Mouse (Mus musculus) gastrocnemius, postnatal 36 days (tissue): ENCODE results near the gene Auts2. TPM values are rescaled to one million over a fixed set of nuclear protein-coding genes. Genes with fewer than 3 reads are reported as not detected.

Experiments used
- DNase-seq, 2 experiments: peaks; one replicate each; pipeline ENCODE4 v3.0.0; 2022
- intact Hi-C: fragments of 180-260 bp; cut with DNase I; formaldehyde crosslinking; loops from one replicate; pipeline ENCODE4 v1.15.1; 2025
- total RNA-seq, 2 experiments: library from RNA; stranded (reverse); gene quantifications; 2 replicates each; pipeline ENCODE4 v1.2.3; 2021

Auts2 gene
- total RNA-seq, 2 experiments from 2014 or later, result 14.6 to 15.5 TPM

DNA sequence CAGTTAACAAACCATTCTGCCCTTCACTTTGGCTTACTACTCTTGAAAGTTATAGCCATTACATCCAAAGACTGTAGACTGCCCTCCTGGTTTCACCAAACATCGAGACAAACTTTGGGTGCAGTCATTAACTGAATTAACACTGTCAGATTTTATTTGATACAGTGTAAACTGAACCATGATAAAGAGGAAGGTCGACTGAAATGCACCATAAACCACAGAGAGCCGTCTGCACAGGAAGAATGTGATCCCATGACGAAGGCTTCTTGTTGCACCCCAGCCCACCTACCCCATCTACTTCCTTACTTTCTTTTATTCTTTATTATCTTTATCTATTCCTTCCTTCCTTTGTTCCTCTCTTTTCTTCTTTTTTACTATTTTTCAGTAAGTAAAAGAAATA, 412.6 kb downstream of the Auts2 start:
- no peak for DNase-seq
- intact Hi-C loops, result no loop called here

- no peak for DNase-seq
- intact Hi-C loops, result no loop called here
Observed at GRCm38 (mm10) chr5:132126626-132127025, 416.5 kb downstream of the Auts2 start.

DNA sequence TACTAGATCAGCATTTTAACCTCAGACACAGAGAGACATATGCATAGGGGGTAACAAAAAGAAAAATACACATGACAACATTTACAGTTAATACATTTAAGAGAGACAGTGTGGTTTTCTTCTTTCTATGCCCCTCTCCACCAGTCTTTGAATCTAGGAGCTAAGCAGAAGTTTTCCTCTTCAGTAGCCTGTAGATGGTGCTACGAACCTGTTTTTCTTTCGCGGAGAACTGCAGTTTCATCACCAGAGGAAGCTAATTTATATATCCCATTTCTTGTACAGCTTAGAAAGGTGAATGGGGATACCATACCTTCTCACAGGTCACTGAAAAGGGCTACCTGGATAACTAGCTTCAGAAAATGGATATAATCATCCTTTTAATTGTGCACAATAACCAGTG, 427.5 kb downstream of the Auts2 start:
- DNase-seq, result no peak
- intact Hi-C loops, result loop anchor here (10.0 kb wide), 2 partner anchors 581 to 1419 kb away; no protein-coding TSS in a partner anchor

DNA sequence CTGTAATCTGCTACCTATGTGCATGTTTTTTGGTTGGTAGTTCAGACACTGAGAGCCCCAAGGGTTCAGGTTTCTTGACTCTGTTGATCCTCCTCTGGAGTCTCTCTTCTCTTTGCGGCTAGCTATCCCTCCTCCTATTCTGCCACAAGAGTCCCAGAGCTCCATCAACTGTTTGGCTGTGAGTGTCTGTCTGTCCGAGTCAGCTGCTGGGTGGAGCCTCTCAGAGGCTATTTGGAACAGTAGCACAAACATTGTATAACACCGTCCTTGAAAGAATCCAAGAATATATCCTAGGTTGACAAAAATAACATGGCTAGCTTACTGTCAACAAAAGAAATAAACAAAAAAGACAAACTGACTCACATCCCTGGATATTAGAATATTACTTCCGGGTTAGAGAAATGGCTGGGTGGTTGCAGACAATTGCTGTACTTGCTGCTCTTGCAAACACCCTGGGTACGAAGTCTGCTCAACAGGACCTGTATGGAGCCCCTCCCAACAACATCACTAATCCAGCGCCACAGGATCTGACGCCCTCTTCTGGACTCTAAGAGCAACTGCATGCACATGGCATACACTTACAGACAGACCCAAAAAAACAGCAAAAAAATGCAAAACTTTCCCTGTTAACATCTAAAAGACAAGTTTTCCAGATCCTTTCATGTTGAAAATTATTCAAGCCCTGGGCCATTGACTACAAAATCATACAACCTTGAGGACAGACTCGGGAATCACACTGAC, 428.4 kb downstream of the Auts2 start:
- no peak for DNase-seq
- intact Hi-C loops, result loop anchor here (10.0 kb wide), 2 partner anchors 580 to 1420 kb away; no protein-coding TSS in a partner anchor

DNA sequence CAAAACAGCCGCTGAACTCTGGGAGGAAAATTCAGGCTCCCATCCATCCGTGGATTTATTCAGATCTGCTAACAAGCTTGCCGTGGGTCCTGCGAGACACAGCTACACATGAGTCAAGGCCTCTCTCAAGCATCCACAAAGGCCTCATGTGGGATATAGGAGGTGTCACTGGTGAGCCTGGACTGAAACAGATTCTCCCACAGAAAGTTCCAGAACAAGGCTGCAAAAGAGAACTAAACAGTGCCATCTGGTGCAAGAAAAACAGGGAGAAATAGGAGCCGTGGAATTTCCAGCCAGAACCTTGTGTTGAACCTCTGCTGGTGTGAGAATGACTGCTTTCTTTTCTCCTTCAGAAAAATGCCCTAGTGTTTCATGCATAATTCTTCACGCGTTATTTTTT, 429.7 kb downstream of the Auts2 start:
- intact Hi-C loops, result loop anchor here (10.0 kb wide), 2 partner anchors 579 to 1421 kb away; no protein-coding TSS in a partner anchor
- DNase-seq, result no peak

- no peak for DNase-seq
- intact Hi-C loops, result loop anchor here (10.0 kb wide), 2 partner anchors 578 to 1422 kb away; no protein-coding TSS in a partner anchor
Observed at GRCm38 (mm10) chr5:132112666-132113065, 430.5 kb downstream of the Auts2 start.

- intact Hi-C loops, result no loop called here
- DNase-seq, result no peak
Observed at GRCm38 (mm10) chr5:132102426-132102825, 440.7 kb downstream of the Auts2 start.

GRCm38 (mm10) chr5:132098461-132098860, 444.7 kb downstream of the Auts2 start:
- no peak for DNase-seq
- intact Hi-C loops, result no loop called here

- intact Hi-C loops, result no loop called here
- no peak for DNase-seq
Observed at GRCm38 (mm10) chr5:132092721-132093120, 450.4 kb downstream of the Auts2 start.

- intact Hi-C loops, result no loop called here
- no peak for DNase-seq
Observed at GRCm38 (mm10) chr5:132089496-132090250, 453.5 kb downstream of the Auts2 start.

DNA sequence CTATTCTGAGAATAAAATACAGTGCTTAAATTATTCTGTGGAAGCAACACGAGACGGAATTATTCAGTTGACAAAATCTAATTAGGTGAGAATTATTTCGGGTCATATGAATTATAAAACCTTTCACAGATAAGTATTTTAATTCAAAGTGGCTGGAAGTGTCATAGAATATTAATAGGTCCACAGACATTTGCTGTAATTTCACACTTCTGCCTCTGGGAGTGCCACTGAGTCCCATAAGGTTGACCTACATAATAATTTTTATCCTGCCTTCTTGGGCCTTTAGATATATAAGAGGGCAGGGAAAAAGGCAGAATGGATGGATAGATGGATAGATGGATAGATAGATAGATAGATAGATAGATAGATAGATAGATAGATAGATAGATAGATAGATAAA, 454.6 kb downstream of the Auts2 start:
- DNase-seq, result no peak
- intact Hi-C loops, result no loop called here

DNA sequence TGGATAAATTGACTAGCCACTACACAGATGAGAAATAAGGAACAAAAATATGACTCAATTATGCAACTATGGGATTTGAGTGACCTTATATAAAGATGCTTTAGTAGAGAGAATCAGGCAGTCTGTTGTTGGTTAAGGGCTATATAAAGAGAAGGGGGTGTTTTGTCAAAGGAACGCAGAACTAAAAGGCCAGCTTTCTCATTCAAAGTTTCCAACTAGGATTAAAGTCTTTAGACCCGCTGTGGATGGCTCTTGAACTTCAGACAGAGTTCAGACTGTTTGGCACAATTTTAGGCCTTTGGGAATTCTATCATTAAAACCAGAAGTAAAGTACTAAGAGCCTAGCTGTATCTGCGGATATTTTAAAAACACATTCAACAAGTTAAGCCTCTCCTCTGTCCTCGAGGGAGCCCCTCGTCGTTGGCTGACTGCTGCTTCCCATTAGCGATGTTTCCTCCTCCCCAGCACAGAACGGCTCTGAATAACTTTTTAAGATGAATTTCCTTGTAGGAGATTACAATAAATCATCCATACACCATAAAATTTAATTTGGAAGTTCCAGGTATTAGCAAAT, 459.3 kb downstream of the Auts2 start:
- intact Hi-C loops, result no loop called here
- DNase-seq, result peak in 1 of 2 experiments; percentile 6

GRCm38 (mm10) chr5:132075942-132076341, 467.2 kb downstream of the Auts2 start:
- intact Hi-C loops, result loop anchor here (10.0 kb wide), 1 partner anchor 541 kb away; no protein-coding TSS in a partner anchor
- no peak for DNase-seq

DNA sequence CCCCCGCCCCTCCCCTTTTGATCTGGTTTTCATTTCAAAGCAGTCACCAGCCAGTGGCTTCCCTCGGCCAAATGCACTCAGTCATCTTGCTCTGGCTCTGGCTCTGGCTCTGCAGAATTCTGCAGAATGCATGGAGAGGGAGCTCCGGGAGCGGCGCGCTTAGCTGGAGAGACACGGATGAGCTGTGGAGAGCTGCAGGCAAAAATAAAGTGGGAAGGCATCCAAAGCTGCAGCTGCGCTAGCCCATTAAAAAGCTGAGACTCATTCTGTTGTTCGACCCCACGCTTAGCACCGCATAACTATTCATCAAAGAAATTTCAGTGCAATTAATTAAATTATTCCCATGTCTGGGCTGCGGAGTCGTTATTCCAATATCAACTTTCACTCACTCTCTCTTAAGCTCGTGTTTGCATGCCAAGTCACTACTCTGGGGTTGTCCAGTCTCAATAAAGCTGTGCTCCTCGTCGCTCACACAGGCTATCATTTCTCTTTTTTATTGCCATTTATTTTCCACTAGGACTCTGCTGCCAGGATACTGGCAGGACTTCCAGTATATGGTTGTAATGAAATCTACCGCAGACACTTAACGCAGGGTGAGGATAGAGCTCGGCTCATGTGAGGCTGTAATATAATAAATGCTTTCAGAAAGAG, 468.3 kb downstream of the Auts2 start:
- intact Hi-C loops, result loop anchor here (10.0 kb wide), 1 partner anchor 540 kb away; no protein-coding TSS in a partner anchor
- DNase-seq, result peak; percentile 49 to 69

- intact Hi-C loops, result loop anchor here (10.0 kb wide), 1 partner anchor 540 kb away; no protein-coding TSS in a partner anchor
Observed at GRCm38 (mm10) chr5:132074360-132074723, 468.8 kb downstream of the Auts2 start.

GRCm38 (mm10) chr5:132073677-132074359, 469.3 kb downstream of the Auts2 start:
- DNase-seq, result peak in 1 of 2 experiments; percentile 5
- intact Hi-C loops, result loop anchor here (10.0 kb wide), 1 partner anchor 539 kb away; no protein-coding TSS in a partner anchor

More at GRCm38 (mm10) chr5:132074360-132074723, 468.8 kb downstream of the Auts2 start:
- DNase-seq, result peak; percentile 11 to 22

GRCm38 (mm10) chr5:132072356-132072755, 470.8 kb downstream of the Auts2 start:
- intact Hi-C loops, result loop anchor here (10.0 kb wide), 1 partner anchor 538 kb away; no protein-coding TSS in a partner anchor
- no peak for DNase-seq

GRCm38 (mm10) chr5:132067750-132068739, 475.1 kb downstream of the Auts2 start:
- no peak for DNase-seq
- intact Hi-C loops, result no loop called here
